Mouse (Mus musculus): Measurements from ENCODE around the gene Oaz1. TPM values are rescaled to one million over a fixed set of nuclear protein-coding genes. Genes with fewer than 3 reads are reported as not detected.

Gene Oaz1
- total RNA-seq (2021) = 100 to 1,000 TPM; 414 to 433 TPM

DNA sequence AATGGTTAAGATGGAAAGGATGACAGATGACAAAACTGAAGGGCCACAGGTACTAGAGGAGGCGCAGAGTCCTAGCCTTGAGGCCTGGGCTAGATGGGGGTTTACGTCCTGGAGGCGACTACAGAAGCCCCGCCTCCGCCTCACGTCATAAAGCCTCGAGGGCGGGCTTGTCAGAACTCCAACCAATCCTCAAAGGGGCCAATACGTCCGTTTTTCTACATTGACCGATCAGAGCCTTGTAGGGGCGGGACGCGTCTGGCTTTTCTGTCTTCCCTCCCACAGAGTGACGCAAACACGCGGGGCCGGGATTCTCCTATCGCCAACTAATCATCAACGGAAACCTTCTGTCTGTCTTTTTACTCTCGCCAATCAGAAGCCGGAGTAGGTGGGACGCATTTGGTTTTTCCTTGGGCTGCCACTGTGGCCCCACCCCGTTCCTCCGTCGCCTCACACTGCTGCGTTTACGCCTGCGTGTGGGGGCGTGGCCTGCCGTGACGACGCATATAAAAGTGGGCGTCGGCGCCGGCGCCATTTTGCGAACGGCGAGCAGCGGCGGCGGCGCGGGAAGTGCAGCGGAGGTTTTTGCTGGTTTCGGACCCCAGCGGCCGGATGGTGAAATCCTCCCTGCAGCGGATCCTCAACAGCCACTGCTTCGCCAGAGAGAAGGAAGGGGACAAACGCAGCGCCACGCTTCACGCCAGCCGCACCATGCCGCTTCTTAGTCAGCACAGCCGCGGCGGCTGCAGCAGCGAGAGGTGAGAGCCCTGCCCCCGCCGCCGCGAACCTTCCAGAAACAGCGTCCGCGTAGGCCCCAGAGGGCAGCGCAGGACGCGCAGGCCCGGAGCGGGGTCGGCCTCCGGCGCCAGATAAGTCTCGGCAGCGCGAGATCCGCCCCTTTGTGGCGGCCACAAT is at the start of gene Oaz1:
Oaz1 (plus strand) TSS at position 506 of the 912 bp plus-strand sequence.
- DNase-seq (ENCODE audit: extremely low spot score in 1 of 2, low spot score in 2 of 2) = peak; percentile 99
- intact Hi-C loops (cut with DNase I) = no loop called here

GRCm38 (mm10) chr10:80777123-80777522 is 49.3 kb upstream of the Oaz1 start:
- intact Hi-C loops (cut with DNase I) = no loop called here
- DNase-seq (ENCODE audit: extremely low spot score in 1 of 2, low spot score in 2 of 2) = no peak

DNA sequence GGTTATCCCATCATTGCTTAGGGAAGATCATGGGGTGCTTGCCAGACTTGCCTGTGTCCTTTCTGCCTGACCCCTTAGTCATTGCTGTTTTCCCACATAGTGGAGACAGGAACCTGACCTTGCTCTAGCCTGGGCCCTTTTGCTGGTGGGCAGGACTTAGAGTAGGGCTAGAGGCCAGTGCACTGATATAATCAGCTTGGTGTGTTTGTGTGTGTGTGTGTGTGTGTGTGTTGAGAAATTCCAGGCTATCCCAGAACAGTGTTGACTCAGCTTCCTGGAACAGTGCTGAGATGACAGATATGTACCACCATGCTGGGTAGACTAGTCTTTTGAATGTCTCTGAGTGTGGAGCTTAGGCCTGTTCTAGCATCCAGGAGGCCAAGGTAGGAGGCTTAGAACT is 46.9 kb upstream of the Oaz1 start:
- no peak for DNase-seq (ENCODE audit: extremely low spot score in 1 of 2, low spot score in 2 of 2)
- intact Hi-C loops (cut with DNase I) = no loop called here

GRCm38 (mm10) chr10:80784302-80784701 is 42.2 kb upstream of the Oaz1 start:
- intact Hi-C loops (cut with DNase I) = no loop called here
- DNase-seq (ENCODE audit: extremely low spot score in 1 of 2, low spot score in 2 of 2) = no peak

DNA sequence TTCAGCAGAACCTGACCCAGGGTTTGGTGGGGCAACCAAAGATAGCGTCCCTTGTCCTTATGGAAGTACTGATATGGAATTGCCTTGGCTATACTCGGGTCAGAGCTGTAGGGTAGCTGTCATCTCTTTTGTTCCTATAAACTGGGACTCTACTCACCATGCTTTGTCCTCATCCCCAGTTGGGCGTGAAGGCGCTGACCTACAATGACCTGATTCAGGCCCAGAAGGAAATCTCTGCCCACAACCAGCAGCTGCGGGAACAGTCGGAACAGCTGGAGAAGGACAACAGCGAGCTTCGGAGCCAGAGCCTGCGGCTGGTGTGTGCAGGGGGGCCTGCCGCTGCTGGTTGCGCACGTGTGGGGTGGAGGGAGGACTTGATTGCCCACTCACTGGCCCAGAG is 41.6 kb upstream of the Oaz1 start:
- no peak for DNase-seq (ENCODE audit: extremely low spot score in 1 of 2, low spot score in 2 of 2)
- intact Hi-C loops (cut with DNase I) = no loop called here

- intact Hi-C loops (cut with DNase I) = no loop called here
- DNase-seq (ENCODE audit: extremely low spot score in 1 of 2, low spot score in 2 of 2) = no peak
These were observed 40.5 kb upstream of the Oaz1 start for GRCm38 (mm10) chr10:80785963-80786362.

DNA sequence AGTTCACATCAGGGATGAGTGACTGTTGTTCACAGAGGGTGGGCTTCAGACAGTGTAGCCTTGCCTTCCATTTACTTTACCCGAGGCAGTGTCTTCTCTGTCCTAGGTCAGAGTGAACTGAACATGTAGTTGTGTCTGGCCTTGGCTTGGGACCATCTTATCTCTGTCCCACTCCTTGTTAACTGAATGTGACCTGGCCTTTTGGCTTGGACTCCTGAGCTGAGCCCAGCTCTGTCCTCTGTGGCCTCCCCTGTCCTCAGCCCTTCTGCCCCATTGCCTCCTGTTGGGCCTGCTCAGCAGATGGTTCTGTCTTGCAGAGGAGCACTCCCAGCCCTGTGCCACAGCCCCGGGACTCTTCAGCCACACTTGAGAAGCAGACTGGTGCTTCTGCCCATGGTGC is 38.9 kb upstream of the Oaz1 start:
- intact Hi-C loops (cut with DNase I) = no loop called here
- no peak for DNase-seq (ENCODE audit: extremely low spot score in 1 of 2, low spot score in 2 of 2)

DNA sequence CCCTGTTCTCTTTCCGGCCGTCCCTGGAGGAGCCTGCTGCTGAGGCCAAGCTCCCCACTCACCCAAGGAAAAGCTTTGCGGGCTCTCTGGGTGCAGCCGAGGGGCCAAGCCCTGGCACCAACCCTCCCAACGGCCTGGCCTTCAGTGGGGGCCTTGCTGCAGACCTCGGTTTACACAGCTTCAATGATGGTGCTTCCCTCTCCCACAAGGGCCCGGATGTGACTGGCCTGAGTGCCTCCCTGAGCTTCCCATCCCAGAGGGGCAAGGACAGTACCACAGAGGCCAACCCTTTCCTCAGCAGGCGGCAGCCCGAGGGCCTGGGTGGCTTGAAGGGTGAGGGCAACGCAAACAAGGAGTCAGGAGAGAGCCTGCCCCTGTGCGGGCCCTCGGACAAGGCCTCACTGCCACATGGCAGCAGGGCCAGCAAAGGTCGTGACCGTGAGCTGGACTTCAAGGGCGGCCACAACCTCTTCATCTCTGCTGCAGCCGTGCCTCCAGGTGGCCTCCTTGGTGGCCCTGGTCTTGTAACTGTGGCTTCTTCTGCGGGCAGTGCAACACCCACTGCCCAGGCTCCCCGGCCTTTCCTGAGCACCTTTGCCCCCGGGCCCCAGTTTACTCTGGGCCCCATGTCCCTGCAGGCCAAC is 35.6 kb upstream of the Oaz1 start:
- intact Hi-C loops (cut with DNase I) = loop anchor here (5.0 kb wide), 1 partner anchor 84 kb away; no protein-coding TSS in a partner anchor

DNA sequence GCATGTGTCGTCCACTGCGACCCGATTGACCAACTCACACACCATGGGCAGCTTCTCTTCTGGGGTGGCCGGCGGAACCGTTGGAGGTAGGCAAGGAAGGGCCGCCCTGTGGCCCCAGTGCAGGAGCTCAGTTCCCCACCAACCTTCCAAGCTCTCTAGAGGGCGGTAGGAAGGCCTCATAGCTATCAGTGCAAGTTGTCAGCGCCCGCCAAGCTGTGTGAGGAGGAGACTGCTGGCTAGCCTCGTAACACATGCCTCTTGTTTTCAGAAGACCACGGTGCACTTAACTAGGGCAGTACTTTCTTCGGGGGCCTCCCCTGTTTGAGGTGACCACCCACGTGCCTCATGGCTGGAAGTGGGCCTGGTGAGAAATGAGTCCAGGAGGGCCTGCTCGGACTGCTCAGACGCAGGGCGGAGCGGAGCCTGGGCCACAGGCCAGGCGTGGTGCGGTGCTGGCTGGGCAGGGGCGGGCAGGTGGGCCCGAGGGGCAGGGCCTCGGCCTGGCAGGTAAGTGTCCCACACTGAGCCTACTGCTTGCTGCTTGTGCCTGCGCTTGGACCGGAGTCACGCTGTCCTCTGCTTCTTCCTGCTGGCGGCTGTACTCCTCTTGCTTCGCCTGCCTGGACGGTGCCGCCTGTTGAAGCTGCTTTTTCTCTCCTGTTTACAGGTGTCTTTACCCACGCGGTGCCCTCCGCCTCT is 34.8 kb upstream of the Oaz1 start:
- peak in 1 of 2 experiments; percentile 26 for DNase-seq (ENCODE audit: extremely low spot score in 1 of 2, low spot score in 2 of 2)
- intact Hi-C loops (cut with DNase I) = loop anchor here (2.0 to 5.0 kb wide), 2 partner anchors 75 to 84 kb away; no protein-coding TSS in a partner anchor

More for the DNA sequence above, 35.6 kb upstream of the Oaz1 start:
- DNase-seq (ENCODE audit: extremely low spot score in 1 of 2, low spot score in 2 of 2) = peak in 1 of 2 experiments; percentile 27

GRCm38 (mm10) chr10:80792175-80793032 is 34.1 kb upstream of the Oaz1 start:
- DNase-seq (ENCODE audit: extremely low spot score in 1 of 2, low spot score in 2 of 2) = no peak
- intact Hi-C loops (cut with DNase I) = loop anchor here (2.0 to 5.0 kb wide), 2 partner anchors 76 to 85 kb away; no protein-coding TSS in a partner anchor

DNA sequence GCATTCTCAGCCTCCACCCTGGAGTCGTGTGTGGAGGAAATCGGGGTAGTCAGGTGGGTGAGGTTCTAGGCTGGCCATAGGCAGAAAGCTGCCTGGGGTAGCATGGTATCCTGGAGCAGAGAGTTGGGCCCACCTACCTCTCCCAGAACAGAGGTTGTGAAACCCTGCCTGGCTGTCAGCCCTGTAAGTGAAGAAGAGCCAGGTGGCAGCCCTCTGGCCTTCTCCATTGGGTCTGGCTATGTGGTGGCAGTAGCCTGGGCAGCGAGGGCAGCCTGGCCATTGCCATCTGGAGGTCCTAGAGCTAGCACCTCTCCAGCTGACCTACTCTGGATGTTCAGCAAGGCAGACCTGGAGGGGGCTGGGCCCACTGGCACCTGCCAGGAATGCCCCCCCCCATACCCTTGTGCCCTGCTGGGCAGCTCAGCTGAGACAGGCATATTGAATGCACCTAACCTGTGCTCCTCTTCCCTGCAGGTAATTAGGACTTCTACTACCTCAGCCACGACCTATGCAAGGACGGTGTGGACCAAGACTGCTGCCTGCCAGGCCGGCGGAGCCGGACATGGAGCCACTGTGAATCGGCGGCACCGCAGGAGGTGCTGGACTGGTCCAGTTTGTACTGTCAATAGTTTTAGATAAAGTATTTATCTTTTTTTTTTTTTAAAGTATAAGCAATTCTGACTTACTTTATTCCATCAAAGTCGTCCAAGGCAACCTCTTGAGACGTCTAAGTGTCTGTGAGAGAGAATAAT is 33.2 kb upstream of the Oaz1 start:
- intact Hi-C loops (cut with DNase I) = loop anchor here (2.0 to 5.0 kb wide), 2 partner anchors 76 to 86 kb away; no protein-coding TSS in a partner anchor
- no peak for DNase-seq (ENCODE audit: extremely low spot score in 1 of 2, low spot score in 2 of 2)

DNA sequence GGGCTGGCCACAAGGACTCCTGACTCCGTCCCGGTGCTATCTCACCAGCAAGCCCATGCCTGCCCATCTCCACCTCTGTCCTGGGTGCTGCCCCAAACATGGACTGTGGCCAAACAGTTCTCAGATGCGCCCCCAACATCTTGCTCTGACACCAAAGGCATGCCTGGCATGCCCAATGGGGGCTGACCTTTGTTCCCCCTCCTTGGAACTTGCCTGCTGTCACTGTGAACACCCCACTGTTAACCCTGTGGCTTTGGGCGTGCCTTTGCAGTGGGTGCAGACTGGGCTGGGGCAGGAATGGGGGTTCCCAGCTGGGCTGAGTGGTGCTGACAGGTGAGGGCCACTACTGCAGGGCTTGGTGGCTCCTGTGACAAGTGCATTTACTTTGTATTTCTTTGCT is 32.7 kb upstream of the Oaz1 start:
- no peak for DNase-seq (ENCODE audit: extremely low spot score in 1 of 2, low spot score in 2 of 2)
- intact Hi-C loops (cut with DNase I) = loop anchor here (2.0 to 5.0 kb wide), 2 partner anchors 77 to 87 kb away; no protein-coding TSS in a partner anchor

DNA sequence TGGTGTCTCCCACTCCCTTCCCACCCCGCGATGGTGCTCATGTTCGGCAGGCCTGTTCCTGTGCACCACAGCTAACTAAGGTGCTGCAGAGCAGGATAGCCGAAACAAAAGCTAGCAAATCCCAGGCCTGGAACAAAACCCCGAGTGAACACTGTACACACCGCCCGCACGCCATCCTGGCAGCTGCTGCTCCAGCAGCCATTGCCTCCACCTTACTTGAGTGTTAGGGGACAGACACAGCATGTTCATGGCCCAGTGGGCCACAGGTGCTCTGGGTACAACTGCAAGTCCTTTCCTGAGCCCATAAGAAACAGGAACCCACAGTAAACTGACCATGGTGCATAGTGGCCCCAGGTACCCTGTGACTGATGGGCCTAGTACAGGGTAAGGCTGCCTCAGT is 31.7 kb upstream of the Oaz1 start:
- intact Hi-C loops (cut with DNase I) = loop anchor here (5.0 kb wide), 1 partner anchor 87 kb away; no protein-coding TSS in a partner anchor
- DNase-seq (ENCODE audit: extremely low spot score in 1 of 2, low spot score in 2 of 2) = no peak

GRCm38 (mm10) chr10:80796307-80796848 is 30.1 kb upstream of the Oaz1 start:
- no peak for DNase-seq (ENCODE audit: extremely low spot score in 1 of 2, low spot score in 2 of 2)
- intact Hi-C loops (cut with DNase I) = no loop called here

DNA sequence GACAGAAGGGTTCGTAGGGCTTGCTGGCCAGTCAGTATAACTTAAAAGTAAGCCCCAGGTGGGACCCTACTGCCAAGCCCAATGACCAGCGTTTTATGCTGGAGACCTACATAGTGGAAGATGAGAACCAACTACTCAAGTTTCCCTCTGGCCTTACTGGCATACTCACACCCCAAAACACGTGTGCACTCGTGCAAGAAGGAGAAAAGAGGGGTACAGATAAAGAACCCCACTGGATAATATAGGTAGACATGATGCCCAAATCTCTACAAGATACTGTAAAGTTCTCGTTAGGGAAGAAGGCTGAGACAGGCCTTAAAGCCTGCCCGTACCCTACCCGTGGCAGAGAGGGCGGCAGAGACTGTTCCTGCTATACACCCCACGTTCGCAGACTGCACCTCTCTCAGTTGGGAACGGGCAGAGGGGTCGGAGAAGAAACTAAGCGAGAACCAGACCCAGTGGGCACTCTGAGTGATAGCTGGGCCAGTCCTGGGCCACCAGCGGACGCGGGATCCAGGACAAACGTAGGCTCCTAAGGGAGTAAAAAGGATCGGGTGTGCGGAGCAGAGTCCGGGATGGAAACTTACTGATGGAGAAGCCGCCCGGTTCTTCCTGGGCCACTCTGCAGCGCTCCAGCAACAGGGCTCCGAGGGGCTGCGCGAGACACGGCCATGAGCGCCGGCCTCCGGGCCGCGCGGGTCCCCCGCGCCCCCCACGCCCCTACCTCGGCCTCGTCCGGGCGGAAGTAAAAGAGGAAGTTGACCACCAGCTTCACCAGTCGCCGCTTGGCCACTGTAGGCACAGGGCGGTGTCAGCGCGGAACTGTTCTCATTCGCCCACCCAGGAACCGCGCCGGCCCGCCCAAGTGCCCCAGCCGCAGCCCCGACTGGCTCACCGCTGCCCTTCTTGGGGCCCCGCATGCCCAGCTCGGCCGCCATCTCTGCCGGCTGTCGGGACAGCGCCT is 29.0 kb upstream of the Oaz1 start:
- peak in 1 of 2 experiments; percentile 67 for DNase-seq (ENCODE audit: extremely low spot score in 1 of 2, low spot score in 2 of 2)
- intact Hi-C loops (cut with DNase I) = no loop called here
